Mouse (Mus musculus) CH12.LX (cell line): ENCODE measurements around the gene Acoxl. TPM values are rescaled to one million over a fixed set of nuclear protein-coding genes. Genes with fewer than 3 reads are reported as not detected.

ENCODE experiments used
- DNase-seq: peaks from one replicate; pipeline ENCODE4 v3.0.0-alpha.2; 2013; ENCODE audit errors: extremely low read depth
- H3K27ac ChIP-seq: 2 replicates; pipeline ENCODE4 v1.5.1; 2012; ENCODE audit warnings: low read depth, mild to moderate bottlenecking, control low read depth, moderate library complexity; ENCODE audit not compliant: insufficient read depth
- H3K27me3 ChIP-seq: replicated peaks from 2 replicates; pipeline ENCODE3; 2012; ENCODE audit warnings: inconsistent platforms
- H3K36me3 ChIP-seq, 2 experiments: replicated peaks in 1 of 2; 2 replicates each; pipeline versions ENCODE3 to v1.6.1; 2012; ENCODE audit warnings: inconsistent platforms in 1 of 2, low read length in 1 of 2, mild to moderate bottlenecking in 1 of 2, mixed read lengths in 1 of 2, moderate library complexity in 1 of 2; ENCODE audit not compliant: control insufficient read depth in 1 of 2, insufficient read depth in 1 of 2
- H3K4me1 ChIP-seq, 2 experiments: 2 replicates each; pipeline ENCODE4 v1.6.1; 2012; ENCODE audit warnings: inconsistent platforms in 1 of 2, moderate library complexity in 1 of 2; ENCODE audit not compliant: insufficient read depth in 2 of 2, control insufficient read depth in 1 of 2
- H3K4me2 ChIP-seq: 2 replicates; pipeline ENCODE4 v1.6.1; 2012; ENCODE audit warnings: low read depth, mild to moderate bottlenecking, control low read depth; ENCODE audit not compliant: poor library complexity, insufficient read depth, severe bottlenecking
- H3K4me3 ChIP-seq, 3 experiments: fragments of 150-350 bp in 1 of 3; sonication (generic) in 1 of 3; replicated peaks in 1 of 3; 2 replicates each; pipeline versions ENCODE3 to v1.5.1; 2011 to 2012; ENCODE audit warnings: low read depth in 2 of 3, low read length in 2 of 3, mild to moderate bottlenecking in 2 of 3, moderate library complexity in 2 of 3, control low read depth in 1 of 3, improper control_type of control experiment in 1 of 3, inconsistent platforms in 1 of 3, mixed read lengths in 1 of 3; ENCODE audit not compliant: poor library complexity in 1 of 3
- H3K79me2 ChIP-seq: replicated peaks from 2 replicates; pipeline ENCODE4 v1.6.1; 2012; ENCODE audit warnings: mild to moderate bottlenecking, moderate library complexity; ENCODE audit not compliant: control insufficient read depth, poor library complexity, insufficient read depth, severe bottlenecking; ENCODE audit errors: extremely low read depth
- H3K9ac ChIP-seq: 2 replicates; pipeline ENCODE4 v1.6.1; 2012; ENCODE audit warnings: low read depth, mild to moderate bottlenecking, control low read depth, moderate library complexity; ENCODE audit not compliant: insufficient read depth
- H3K9me3 ChIP-seq: replicated peaks from 2 replicates; pipeline ENCODE3; 2012; ENCODE audit warnings: low read length, inconsistent platforms, mixed read lengths
- BHLHE40 ChIP-seq: IDR thresholded peaks from 2 replicates; pipeline ENCODE4 v1.6.1; 2011; ENCODE audit warnings: mild to moderate bottlenecking, low read depth, low read length, improper control_type of control experiment
- CHD2 ChIP-seq: IDR thresholded peaks from 2 replicates; pipeline ENCODE4 v1.6.1; 2011; ENCODE audit warnings: low read length, improper control_type of control experiment
- CTCF ChIP-seq, 2 experiments: IDR thresholded peaks in 1 of 2; conservative IDR thresholded peaks in 1 of 2; 2 replicates each; pipeline ENCODE4 v1.5.1; 2011 to 2012; ENCODE audit warnings: low read depth in 2 of 2, low read length in 2 of 2, improper control_type of control experiment in 1 of 2, inconsistent platforms in 1 of 2, mild to moderate bottlenecking in 1 of 2, moderate library complexity in 1 of 2
- E2F4 ChIP-seq: IDR thresholded peaks from 2 replicates; pipeline ENCODE4 v1.6.1; 2011; ENCODE audit warnings: low read depth, low read length, improper control_type of control experiment; ENCODE audit not compliant: insufficient replicate concordance
- EP300 ChIP-seq: IDR thresholded peaks from 2 replicates; pipeline ENCODE4 v1.6.1; 2011; ENCODE audit warnings: low read length, improper control_type of control experiment
- GABPA ChIP-seq: IDR thresholded peaks from 2 replicates; pipeline ENCODE4 v1.6.1; 2012; ENCODE audit warnings: low read depth, low read length, improper control_type of control experiment, inconsistent platforms; ENCODE audit not compliant: insufficient replicate concordance
- JUN ChIP-seq: IDR thresholded peaks from 2 replicates; pipeline ENCODE4 v1.6.1; 2011; ENCODE audit warnings: low read depth, mild to moderate bottlenecking, low read length, improper control_type of control experiment, moderate library complexity; ENCODE audit not compliant: insufficient read depth
- JUND ChIP-seq: conservative IDR thresholded peaks from 2 replicates; pipeline ENCODE4 v1.6.1; 2011; ENCODE audit warnings: low read depth, low read length, improper control_type of control experiment
- MAX ChIP-seq: IDR thresholded peaks from 2 replicates; pipeline ENCODE4 v1.6.1; 2011; ENCODE audit warnings: low read length, improper control_type of control experiment
- MAZ ChIP-seq: IDR thresholded peaks from 2 replicates; pipeline ENCODE4 v1.6.1; 2012; ENCODE audit warnings: low read depth, mild to moderate bottlenecking, inconsistent platforms, low read length, improper control_type of control experiment, moderate library complexity
- PAX5 ChIP-seq: IDR thresholded peaks from 2 replicates; pipeline ENCODE4 v1.6.1; 2012; ENCODE audit warnings: low read length, inconsistent platforms, mixed read lengths
- RAD21 ChIP-seq: IDR thresholded peaks from 2 replicates; pipeline ENCODE4 v1.6.1; 2011; ENCODE audit warnings: low read depth, mild to moderate bottlenecking, low read length, improper control_type of control experiment, moderate library complexity
- RCOR1 ChIP-seq: conservative IDR thresholded peaks from 2 replicates; pipeline ENCODE4 v1.6.1; 2012; ENCODE audit warnings: low read depth, mild to moderate bottlenecking, inconsistent platforms, low read length, improper control_type of control experiment
- SMC3 ChIP-seq: IDR thresholded peaks from 2 replicates; pipeline ENCODE4 v1.6.1; 2011; ENCODE audit warnings: low read depth, low read length, improper control_type of control experiment
- TCF12 ChIP-seq: IDR thresholded peaks from 2 replicates; pipeline ENCODE4 v1.6.1; 2014; ENCODE audit warnings: low read depth, mild to moderate bottlenecking, inconsistent platforms, low read length, improper control_type of control experiment
- UBTF ChIP-seq: IDR thresholded peaks from 2 replicates; pipeline ENCODE4 v1.6.1; 2012; ENCODE audit warnings: low read depth, mild to moderate bottlenecking, inconsistent platforms, low read length, improper control_type of control experiment, moderate library complexity
- USF2 ChIP-seq: conservative IDR thresholded peaks from 2 replicates; pipeline ENCODE4 v1.6.1; 2011; ENCODE audit warnings: low read depth, low read length, improper control_type of control experiment
- ZC3H11A ChIP-seq: IDR thresholded peaks from 2 replicates; pipeline ENCODE4 v1.6.1; 2012; ENCODE audit warnings: low read depth, mild to moderate bottlenecking, inconsistent platforms, low read length, improper control_type of control experiment
- ZMIZ1 ChIP-seq: IDR thresholded peaks from 2 replicates; pipeline ENCODE4 v1.6.1; 2012; ENCODE audit warnings: low read depth, mild to moderate bottlenecking, inconsistent platforms, low read length, improper control_type of control experiment
- dilution Hi-C: fragments of 300-500 bp; cut with MboI; formaldehyde crosslinking; loops from 2 replicates; pipeline ENCODE4 v1.14.3; 2020; ENCODE audit warnings: low sequenced_read_pairs; ENCODE audit not compliant: extremely low pct_unique_long_range_greater_than_20kb, extremely low pct_ligation_motif_present
- in situ Hi-C: fragments of 300-500 bp; cut with MboI; formaldehyde crosslinking; loops from 3 replicates; pipeline ENCODE4 v1.14.3; 2019; ENCODE audit warnings: low sequenced_read_pairs, low pct_ligation_motif_present, low pct_unique_long_range_greater_than_20kb, mixed read lengths
- polyA plus RNA-seq: library from polyadenylated mRNA; unstranded; fragments of >175 nt; gene quantifications from 2 replicates; pipeline ENCODE4 v1.2.1, GENCODE M21; 2012; ENCODE audit warnings: low read depth; ENCODE audit not compliant: insufficient read length
- total RNA-seq, 2 experiments: library from RNA; depleted of rRNA; stranded (reverse); fragments of 300-350 nt in 1 of 2; fragments of >200 nt in 1 of 2; gene quantifications; 2 replicates each; pipeline ENCODE4 v1.2.3; 2012 to 2014

Acoxl gene
- total and polyA plus RNA-seq, 3 experiments: 0.25 to 0.43 TPM; not detected in 1

DNA sequence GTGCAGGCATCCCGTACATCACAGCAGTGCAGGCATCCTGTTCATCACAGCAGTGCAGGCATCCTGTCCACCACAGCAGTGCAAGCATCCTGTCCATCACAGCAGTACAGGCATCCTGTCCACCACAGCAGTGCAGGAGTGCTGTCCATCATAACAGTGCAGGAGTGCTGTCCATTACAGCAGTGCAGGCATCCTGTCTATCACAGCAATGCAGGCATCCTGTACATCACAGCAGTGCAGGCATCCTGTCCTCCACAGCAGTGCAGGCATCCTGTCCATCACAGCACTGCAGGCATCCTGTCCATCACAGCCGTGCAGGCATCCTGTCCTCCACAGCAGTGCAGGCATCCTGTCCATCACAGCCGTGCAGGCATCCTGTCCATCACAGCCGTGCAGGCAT is 207.8 kb downstream of the Acoxl start:
- Histone ChIP-seq H3K79me2 (no peaks in the 10 kb centered on the region), H3K27me3 (no peaks in the 10 kb centered on the region), H3K4me3 (peak overlapping the region in 1 of 3 experiments; percentile 3), H3K36me3 (no peaks in the 10 kb centered on the region), H3K4me1 (peaks cover 0 to 7% of the 10 kb centered on the region in 2 experiments; a peak in 1 of 4 replicates), H3K4me2 (no peak overlapping the region), H3K9ac (no peak overlapping the region), H3K27ac (0 out of 2 replicates have a peak overlapping the region, but pooled peaks have one; percentile 4), H3K9me3 (no peaks in the 10 kb centered on the region)
- in situ Hi-C loops (no loop called here), dilution Hi-C loops (no loop called here)
- no peak for TF ChIP-seq MAZ
- DNase-seq: no peak

DNA sequence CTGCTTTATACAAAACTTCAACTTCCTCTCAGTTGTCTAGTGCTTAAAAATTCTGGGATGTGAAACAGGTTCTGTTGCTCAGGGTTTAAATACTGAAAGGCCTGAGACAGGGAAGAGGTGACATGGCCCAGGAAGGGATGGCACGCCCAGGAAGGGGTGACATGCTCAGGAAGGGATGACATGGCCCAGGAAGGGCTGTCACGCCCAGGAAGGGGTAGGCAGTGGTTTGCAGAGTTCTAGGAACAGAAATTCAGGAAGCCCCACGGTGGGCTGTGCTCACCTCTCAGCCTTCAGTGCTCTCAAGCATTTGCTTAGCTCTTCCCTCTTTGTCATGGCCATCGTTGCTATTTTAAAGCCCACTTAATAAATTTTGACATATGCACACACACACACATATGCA is 216.2 kb downstream of the Acoxl start:
- Histone ChIP-seq H3K4me1 (peaks cover 0 to 6% of the 10 kb centered on the region in 2 experiments; a peak in 1 of 4 replicates), H3K27ac (no peak overlapping the region), H3K79me2 (no peaks in the 10 kb centered on the region), H3K36me3 (no peaks in the 10 kb centered on the region), H3K9ac (no peak overlapping the region), H3K4me2 (no peak overlapping the region), H3K9me3 (no peaks in the 10 kb centered on the region), H3K4me3 (no peak overlapping the region), H3K27me3 (no peaks in the 10 kb centered on the region)
- TF ChIP-seq USF2 (no peak), SMC3 (no peak), UBTF (no peak), MAX (no peak), RAD21 (no peak)
- DNase-seq: no peak
- dilution Hi-C loops: no loop called here
- in situ Hi-C loops: no loop called here

DNA sequence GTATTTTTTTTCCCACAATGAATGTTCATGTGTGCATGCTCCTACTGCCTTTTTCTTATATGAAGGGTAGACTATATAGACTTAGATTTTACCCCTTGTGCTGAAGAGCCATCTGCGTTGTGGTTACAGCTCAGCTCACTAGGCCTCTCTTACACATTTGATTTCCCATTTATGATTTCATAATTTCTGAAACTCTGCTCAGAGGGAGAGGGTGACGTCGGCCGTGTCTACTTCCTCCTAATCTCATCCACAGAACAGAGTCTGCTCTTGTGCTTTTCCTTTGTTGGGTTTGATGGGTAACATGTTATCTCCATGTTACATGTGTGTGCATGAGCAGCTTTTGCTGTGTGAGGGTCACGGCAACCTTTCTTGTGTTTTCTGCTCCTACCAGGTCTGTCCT is 219.2 kb downstream of the Acoxl start:
- no peak overlapping the region for H3K4me2 ChIP-seq
- H3K79me2 ChIP-seq: no peaks in the 10 kb centered on the region
- in situ Hi-C loops: no loop called here
- no peaks in the 10 kb centered on the region for H3K36me3 ChIP-seq
- no peak for DNase-seq
- no peak overlapping the region for H3K27ac ChIP-seq
- H3K9ac ChIP-seq: no peak overlapping the region
- no peaks in the 10 kb centered on the region for H3K27me3 ChIP-seq
- no peaks in the 10 kb centered on the region for H3K9me3 ChIP-seq
- no peak for TF ChIP-seq JUN
- no peak for TF ChIP-seq PAX5
- TF ChIP-seq CTCF (conservative IDR thresholded peaks at IDR 0.05 in 1 of 2, IDR thresholded peaks at IDR 0.05 in 1 of 2; ENCODE audit: low read depth in 2 of 2, low read length in 2 of 2): no peak
- no peak for TF ChIP-seq GABPA
- no peak for TF ChIP-seq EP300
- no peak for TF ChIP-seq E2F4
- no peak for TF ChIP-seq BHLHE40
- no peak for TF ChIP-seq CHD2
- TF ChIP-seq ZC3H11A: no peak
- no peak for TF ChIP-seq RCOR1
- no peak for TF ChIP-seq JUND
- no peak for TF ChIP-seq ZMIZ1
- TF ChIP-seq SMC3: no peak
- no peak for TF ChIP-seq TCF12
- H3K4me1 ChIP-seq: peaks cover 6 to 20% of the 10 kb centered on the region in 2 experiments; a peak in 3 of 4 replicates
- dilution Hi-C loops: no loop called here
- no peak overlapping the region for H3K4me3 ChIP-seq
